Mouse (Mus musculus): ENCODE measurements around the gene Amot. TPM values are rescaled to one million over a fixed set of nuclear protein-coding genes. Genes with fewer than 3 reads are reported as not detected.

Amot gene
- under 1 TPM; 0.08 to 0.10 TPM for polyA plus RNA-seq (2017; shearing (Covaris generic))

GRCm38 (mm10) chrX:145504717-145505415 is at the start of gene Amot:
TSS of gene Amot (minus strand) at chrX:145505181.
- ATAC-seq, result peak; percentile 72

- no peak for ATAC-seq
These were observed 40.1 kb upstream of the Amot start for GRCm38 (mm10) chrX:145545060-145545459.

- ATAC-seq, result no peak
These were observed 38.9 kb upstream of the Amot start for GRCm38 (mm10) chrX:145543602-145544490.

DNA sequence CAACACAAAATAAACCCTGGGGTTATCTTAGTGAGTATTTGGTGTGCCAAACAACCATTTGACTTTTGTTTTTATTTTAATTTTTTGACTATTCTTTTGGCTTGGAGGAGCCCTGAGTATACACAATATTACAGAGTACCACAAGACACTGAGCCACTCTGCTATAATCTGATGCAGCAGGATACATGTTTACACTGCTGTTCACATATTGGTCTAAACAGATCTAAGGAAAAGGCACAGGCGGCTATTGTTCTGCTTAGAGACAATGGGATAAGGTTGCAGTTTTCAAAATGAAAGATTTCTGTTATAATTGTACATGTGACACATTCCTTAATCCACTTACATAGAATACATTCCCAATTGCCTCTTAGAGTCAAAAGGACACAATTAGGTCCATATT is 36.1 kb upstream of the Amot start:
- no peak for ATAC-seq

GRCm38 (mm10) chrX:145540321-145540720 is 35.3 kb upstream of the Amot start:
- ATAC-seq, result no peak

DNA sequence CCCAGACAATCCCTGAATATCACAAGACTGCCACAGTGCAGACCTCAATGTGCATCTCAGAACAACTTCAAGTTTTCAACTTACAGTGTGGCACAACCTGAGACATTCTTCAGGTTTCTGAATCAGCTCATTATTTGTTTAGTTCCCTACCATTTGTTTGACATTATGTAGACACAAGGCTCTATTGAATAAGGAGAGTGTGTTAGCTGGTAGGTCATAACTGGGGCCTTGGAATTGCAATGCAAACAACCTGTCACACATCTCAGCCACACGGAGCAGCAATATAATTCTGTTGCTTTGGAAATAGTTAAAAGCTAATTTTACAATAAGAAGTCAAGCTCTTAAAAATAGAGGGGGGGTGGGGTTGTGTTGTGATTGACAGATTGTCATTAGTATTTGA is 24.6 kb upstream of the Amot start:
- ATAC-seq, result no peak

GRCm38 (mm10) chrX:145516322-145517066 is 11.5 kb upstream of the Amot start:
- no peak for ATAC-seq

DNA sequence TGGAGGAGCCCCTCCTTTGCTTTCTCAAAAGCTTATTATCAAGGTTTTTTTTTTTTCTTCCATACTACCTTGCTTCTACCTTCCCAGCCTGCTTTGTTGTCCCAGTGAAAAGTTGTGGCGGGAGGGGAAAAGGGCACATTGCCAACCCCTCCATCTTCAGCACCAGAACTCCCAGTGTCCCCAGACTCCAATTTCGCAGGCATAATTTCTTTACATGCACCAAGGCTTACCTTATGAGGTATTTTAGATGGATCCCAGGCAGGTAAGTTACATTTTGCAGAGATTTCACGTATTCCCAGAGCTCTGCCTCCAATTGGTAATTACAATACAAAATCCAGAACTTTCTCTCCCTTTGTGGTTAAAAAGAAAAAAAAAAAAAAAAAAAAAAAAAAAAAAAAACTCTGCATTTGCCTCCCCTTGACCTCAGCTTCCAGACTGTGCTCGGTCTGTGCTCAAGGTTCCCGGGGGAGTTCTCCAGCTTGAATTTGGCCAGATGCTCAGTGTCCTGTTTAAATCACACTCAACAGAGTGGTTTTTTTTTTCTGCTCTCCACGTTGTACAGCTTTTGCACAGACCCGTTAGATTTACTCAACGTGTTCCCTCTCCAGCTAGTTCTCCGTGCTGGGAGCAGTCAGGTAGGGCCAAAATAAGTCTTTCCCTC is 10.6 kb upstream of the Amot start:
- ATAC-seq, result no peak

- ATAC-seq, result no peak
These were observed 5.7 kb upstream of the Amot start for GRCm38 (mm10) chrX:145510675-145511074.

DNA sequence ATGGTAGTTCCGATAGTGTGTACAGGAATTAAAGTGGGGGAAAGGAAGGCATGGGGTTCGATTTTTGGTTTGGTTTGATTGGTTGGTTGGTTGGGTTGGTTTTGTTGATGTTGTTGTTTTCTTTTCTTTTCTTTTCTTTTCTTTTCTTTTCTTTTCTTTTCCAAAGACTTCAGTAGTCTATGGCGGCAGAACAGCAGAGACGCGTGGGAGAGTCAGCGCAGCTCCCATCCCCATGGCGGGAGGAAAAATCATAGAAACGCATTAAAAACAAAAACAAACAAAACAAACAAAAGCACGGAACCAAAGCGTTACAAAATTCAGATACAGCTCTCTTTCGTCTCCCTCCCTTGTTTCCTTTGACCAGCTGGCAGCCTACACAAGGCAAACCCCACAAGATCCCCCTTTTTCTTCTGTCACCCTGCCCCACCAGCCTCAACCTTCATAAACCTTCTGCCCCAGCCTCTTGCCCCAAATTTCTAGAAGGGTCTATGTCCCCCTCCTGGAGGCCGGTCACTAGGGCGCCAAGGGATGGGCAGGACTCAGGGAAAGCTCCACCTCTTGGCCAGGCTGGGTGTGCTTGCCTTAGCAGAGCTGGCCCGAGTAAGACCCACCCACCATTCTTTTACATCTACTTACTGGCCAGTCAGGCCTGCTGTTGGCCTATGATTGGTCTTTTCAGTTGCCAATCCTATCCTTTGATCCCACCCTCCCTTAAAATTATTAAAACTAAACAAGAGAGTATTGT is 648 bp upstream of the Amot start:
- ATAC-seq, result peak; percentile 74

DNA sequence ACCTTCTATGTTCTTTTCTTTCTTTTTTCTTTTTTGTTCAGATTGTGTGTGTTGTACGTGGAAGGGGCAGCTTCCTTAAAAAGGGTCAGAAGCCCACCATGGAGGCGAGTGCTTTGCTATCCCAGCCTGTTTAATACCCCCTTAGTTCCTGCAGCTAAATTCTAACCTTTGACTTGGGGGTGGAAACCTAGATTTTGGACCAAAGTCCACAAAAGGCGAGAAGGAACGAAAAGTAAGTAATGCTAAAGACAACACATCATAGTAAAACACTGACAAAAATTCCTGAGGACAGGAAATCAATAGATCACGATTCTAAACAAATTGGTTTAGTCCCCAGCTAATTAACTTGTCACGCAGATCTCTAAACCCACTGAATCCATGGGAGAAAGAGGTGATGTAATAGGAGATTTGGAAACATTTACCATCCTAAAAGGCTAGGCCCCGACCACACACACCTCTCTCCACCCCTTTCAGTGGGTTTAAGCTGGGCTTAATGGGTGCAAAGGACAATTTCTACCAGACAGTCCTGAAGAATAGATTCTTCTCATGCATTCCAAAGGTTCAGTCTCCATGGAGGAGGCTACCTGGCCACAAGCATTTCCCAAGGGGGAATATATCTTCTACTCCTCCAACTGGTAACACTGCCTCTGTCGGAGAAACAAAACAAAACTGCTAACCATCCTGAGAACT is 3.2 kb downstream of the Amot start:
- ATAC-seq, result no peak

DNA sequence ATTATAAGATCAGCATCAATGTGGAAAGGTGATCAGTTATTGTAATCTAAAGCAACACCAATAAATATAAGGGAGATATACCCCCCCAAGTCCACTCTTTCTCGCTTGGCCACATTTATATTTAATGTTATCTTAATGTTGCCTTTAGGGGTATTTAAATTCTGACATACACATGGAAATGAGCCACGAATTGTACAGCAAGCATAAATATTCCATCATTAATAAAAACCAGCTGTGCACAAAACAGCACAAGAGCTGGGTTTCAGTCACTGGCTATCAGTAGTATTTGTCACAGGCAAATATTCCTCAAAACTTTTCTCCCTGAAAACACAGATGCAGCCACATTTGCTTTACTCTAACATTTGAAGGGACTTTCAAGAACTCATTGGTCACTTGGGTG is 5.9 kb downstream of the Amot start:
- ATAC-seq, result no peak

DNA sequence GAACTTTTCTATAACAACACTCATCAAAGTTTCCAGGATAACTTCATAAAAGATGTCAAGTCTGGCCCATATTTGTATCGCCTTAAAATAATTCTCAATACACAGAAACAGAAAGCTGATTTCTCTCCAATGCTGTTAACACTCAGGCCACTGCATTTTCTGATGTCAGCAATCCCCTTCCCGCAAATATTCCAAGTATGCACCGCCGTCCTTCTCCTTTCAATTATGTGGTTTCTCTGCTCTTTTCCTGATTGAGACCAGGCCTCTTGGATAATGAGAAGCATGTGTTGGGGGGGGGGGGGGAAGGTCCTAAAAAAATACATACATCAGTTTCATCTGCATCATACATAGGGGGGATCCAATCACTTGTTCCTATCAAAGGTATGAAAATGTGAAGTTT is 6.3 kb downstream of the Amot start:
- ATAC-seq, result no peak

- ATAC-seq, result no peak
These were observed 7.5 kb downstream of the Amot start for GRCm38 (mm10) chrX:145497486-145497885.

DNA sequence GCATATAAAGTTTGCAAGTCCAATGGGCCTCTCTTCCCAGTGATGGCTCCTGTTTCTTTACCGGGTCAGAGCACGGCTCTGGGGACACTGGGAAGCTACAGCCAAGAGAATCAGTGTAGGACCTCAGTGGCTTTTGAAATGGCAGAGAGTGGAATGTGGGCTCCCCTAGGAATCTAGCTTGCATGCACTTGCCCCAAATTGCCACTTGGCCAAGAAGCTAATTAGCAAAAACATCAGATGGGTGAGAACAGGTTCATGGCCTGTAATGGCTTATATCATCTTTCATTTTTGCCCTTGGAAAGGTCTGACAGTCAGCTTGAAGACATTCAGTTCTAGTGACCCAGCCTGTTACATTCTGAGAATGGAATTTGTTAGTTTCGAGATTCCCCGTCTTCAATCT is 9.6 kb downstream of the Amot start:
- ATAC-seq, result no peak

DNA sequence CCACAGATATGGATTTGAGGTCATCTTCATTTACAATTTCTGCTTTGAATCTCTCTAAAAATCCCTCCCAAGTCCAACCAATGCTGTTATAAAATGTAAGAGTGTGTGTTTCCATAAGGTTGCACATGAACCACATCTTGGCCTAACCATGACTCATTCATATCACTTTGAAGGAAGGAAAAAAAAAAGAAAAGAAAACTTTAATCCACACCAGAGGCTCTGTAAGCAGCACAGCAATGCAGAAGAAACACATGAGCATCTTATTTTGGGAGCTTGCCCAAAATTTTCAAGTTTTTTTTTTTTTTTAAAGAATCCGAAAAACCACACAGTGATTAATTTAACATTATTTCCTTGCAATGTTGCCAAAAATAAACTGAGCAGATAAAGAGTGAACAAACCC is 14.2 kb downstream of the Amot start:
- no peak for ATAC-seq

- no peak for ATAC-seq
These were observed 14.6 kb downstream of the Amot start for GRCm38 (mm10) chrX:145490417-145490816.

DNA sequence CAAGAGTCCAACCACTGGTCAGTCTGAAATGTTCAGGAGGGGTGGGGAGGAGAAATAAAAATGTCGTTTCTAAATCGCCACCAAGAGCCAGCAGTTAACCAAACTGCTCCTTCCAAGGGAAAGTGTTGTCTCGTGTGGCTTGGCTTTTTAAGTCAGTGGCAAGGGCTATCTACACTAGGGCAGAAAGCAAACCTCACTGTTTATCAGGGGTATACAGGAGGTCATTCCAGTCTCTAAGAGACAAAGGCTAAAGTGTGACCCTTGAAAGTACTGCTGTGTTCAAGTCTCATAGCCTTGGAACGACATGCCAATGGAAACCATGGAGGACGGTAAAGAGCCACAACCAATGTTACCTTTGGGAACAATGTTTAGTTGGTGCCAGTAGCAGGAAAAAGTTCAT is 15.0 kb downstream of the Amot start:
- ATAC-seq, result no peak

DNA sequence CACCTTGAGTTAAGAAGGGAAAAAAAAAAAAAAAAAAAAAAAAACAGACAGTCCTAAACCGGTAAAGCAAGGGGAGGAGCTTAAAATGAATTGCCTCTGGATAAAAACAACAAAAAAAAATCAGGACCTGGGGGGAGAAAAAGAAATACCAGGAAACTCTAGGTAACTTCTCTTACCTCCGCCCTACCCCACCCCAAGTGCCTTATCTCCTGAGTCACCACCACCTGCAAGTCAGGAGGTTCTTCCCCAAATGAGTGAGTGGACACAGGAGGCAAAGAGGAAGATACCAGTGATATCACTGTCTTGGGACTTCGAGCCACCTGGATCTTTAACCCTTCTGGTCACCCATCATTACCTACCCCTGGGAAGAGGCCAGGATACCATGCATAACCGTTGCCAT is 19.5 kb downstream of the Amot start:
- no peak for ATAC-seq

GRCm38 (mm10) chrX:145483486-145484055 is 21.4 kb downstream of the Amot start:
- no peak for ATAC-seq

GRCm38 (mm10) chrX:145482383-145482782 is 22.6 kb downstream of the Amot start:
- no peak for ATAC-seq

Data from CD4-positive, CD25-positive, alpha-beta regulatory T cell, adult 4 months (primary cell).